Mouse (Mus musculus) heart, embryonic 10.5 days (tissue): ENCODE data around the gene Tent4a. TPM values are rescaled to one million over a fixed set of nuclear protein-coding genes. Genes with fewer than 3 reads are reported as not detected.

Source experiments
- DNase-seq: peaks from one replicate; pipeline ENCODE4 v3.0.0-alpha.2; 2017; ENCODE audit warnings: low spot score
- H3K27ac ChIP-seq: fragments of 300-500 bp; sonication (generic); 2 replicates; pipeline ENCODE4 v1.5.1; 2016; ENCODE audit warnings: mild to moderate bottlenecking
- H3K27me3 ChIP-seq: fragments of 300-500 bp; sonication (generic); 2 replicates; pipeline ENCODE4 v1.6.1; 2016; ENCODE audit warnings: mild to moderate bottlenecking; ENCODE audit not compliant: poor library complexity, insufficient read depth, severe bottlenecking
- H3K36me3 ChIP-seq: fragments of 300-500 bp; sonication (generic); 2 replicates; pipeline ENCODE4 v1.6.1; 2016; ENCODE audit warnings: mild to moderate bottlenecking, moderate library complexity
- H3K4me1 ChIP-seq: fragments of 300-500 bp; sonication (generic); 2 replicates; pipeline ENCODE4 v1.6.1; 2016; ENCODE audit warnings: mild to moderate bottlenecking
- H3K4me3 ChIP-seq: fragments of 300-500 bp; sonication (generic); 2 replicates; pipeline ENCODE4 v1.5.1; 2016; ENCODE audit warnings: mild to moderate bottlenecking, moderate library complexity
- H3K9me3 ChIP-seq: fragments of 300-500 bp; sonication (generic); 2 replicates; pipeline ENCODE4 v1.6.1; 2016; ENCODE audit warnings: mild to moderate bottlenecking, moderate library complexity
- WGBS: fragments of 180-500 bp; shearing (Covaris S2); methylation state at CpG from one replicate; pipeline ENCODE4 v1.1.7; 2016; 5-methylcytosine and 5-hydroxymethylcytosine counted together
- polyA plus RNA-seq: library from polyadenylated mRNA; unstranded; fragments of >200 nt; fragmentation: Nextera tagmentation; extraction: Ambion mirVana; gene quantifications from 2 replicates; pipeline ENCODE4 v1.2.1, GENCODE M21; 2016

Tent4a gene
- polyA plus RNA-seq, 1 experiment from 2014 or later: 4.6 TPM

- H3K27me3 ChIP-seq: no peaks in the 10 kb centered on the region
- H3K9me3 ChIP-seq: no peaks in the 10 kb centered on the region
- WGBS: 53% methylated on average over 5 of the region's 5 CpGs
- peaks cover 7% of the 10 kb centered on the region; the same call in 1 of the 2 replicates for H3K4me1 ChIP-seq
- no peak overlapping the region for H3K4me3 ChIP-seq
- H3K27ac ChIP-seq: peak overlapping the region; percentile 69; the same call in 1 of the 2 replicates
- H3K36me3 ChIP-seq: peaks cover 71% of the 10 kb centered on the region
- peak; percentile 83 for DNase-seq
These were observed 36.1 kb downstream of the Tent4a start for GRCm38 (mm10) chr13:69498276-69498675.

DNA sequence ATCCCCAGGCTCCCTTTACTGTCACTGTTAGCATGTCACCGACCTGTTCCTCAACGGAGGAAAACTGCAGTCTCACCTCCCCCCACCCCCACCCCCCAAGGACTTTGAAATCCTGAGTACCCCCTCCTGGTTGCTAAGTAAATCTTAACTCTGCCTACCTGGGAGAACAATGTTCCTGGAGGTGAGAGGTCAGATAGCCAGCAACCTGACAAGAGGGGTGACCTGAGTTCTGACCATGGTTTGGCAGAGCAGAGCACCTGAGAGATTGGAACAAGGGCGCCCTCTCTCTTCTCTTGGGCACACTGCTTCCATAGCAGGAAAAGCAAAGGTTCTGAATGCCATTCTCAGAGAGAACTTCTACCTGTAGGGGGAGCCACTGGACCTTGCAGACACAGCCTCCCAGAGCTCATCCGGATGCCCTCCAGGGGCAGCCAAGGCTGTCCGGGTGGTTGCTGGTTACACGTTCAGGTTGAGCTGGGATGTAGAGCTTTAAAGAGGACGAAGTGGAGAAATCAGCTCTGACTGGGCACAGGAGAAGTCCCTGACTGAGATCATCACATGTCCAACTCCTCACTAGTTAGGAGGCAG, 41.4 kb downstream of the Tent4a start:
- Histone ChIP-seq H3K4me1 (peaks cover 16% of the 10 kb centered on the region), H3K27me3 (peaks cover 10% of the 10 kb centered on the region; the same call in 1 of the 2 replicates), H3K4me3 (no peak overlapping the region), H3K36me3 (peaks cover 18% of the 10 kb centered on the region), H3K27ac (no peak overlapping the region), H3K9me3 (no peaks in the 10 kb centered on the region)
- 22% methylated on average over 7 of the region's 7 CpGs for WGBS
- DNase-seq: no peak

- peaks cover 24% of the 10 kb centered on the region for H3K4me1 ChIP-seq
- no peak overlapping the region for H3K4me3 ChIP-seq
- H3K27ac ChIP-seq: no peak overlapping the region
- H3K9me3 ChIP-seq: no peaks in the 10 kb centered on the region
- WGBS: 78% methylated on average over 9 of the region's 9 CpGs
- DNase-seq: peak; percentile 72
- H3K27me3 ChIP-seq: peaks cover 34% of the 10 kb centered on the region
- no peaks in the 10 kb centered on the region for H3K36me3 ChIP-seq
These were observed 44.6 kb downstream of the Tent4a start for GRCm38 (mm10) chr13:69489777-69490176.

- DNase-seq: no peak
- Histone ChIP-seq H3K4me3 (peak overlapping the region; percentile 56; the same call in 1 of the 2 replicates), H3K36me3 (no peaks in the 10 kb centered on the region), H3K9me3 (no peaks in the 10 kb centered on the region), H3K27me3 (peaks cover 42% of the 10 kb centered on the region), H3K4me1 (peaks cover 24% of the 10 kb centered on the region), H3K27ac (no peak overlapping the region)
- 35% methylated on average over 13 of the region's 13 CpGs for WGBS
These were observed 45.7 kb downstream of the Tent4a start for GRCm38 (mm10) chr13:69488565-69489255.

- Histone ChIP-seq H3K4me3 (peak overlapping the region; percentile 56), H3K27me3 (peaks cover 52% of the 10 kb centered on the region), H3K4me1 (peaks cover 24% of the 10 kb centered on the region), H3K36me3 (no peaks in the 10 kb centered on the region), H3K27ac (peak overlapping the region; percentile 62; the same call in 1 of the 2 replicates), H3K9me3 (no peaks in the 10 kb centered on the region)
- DNase-seq: peak; percentile 72
- WGBS: 3% methylated on average over 26 of the region's 26 CpGs
These were observed 46.7 kb downstream of the Tent4a start for GRCm38 (mm10) chr13:69487611-69488275.

GRCm38 (mm10) chr13:69487108-69487507, 47.3 kb downstream of the Tent4a start:
- no peaks in the 10 kb centered on the region for H3K36me3 ChIP-seq
- H3K4me1 ChIP-seq: peaks cover 24% of the 10 kb centered on the region
- no peak for DNase-seq
- H3K9me3 ChIP-seq: no peaks in the 10 kb centered on the region
- WGBS: 77% methylated on average over 7 of the region's 7 CpGs
- H3K4me3 ChIP-seq: no peak overlapping the region; the same call in 1 of the 2 replicates
- no peak overlapping the region; the same call in 1 of the 2 replicates for H3K27ac ChIP-seq
- peaks cover 58% of the 10 kb centered on the region for H3K27me3 ChIP-seq

- H3K27me3 ChIP-seq: peaks cover 62% of the 10 kb centered on the region
- DNase-seq: no peak
These were observed 48.6 kb downstream of the Tent4a start for GRCm38 (mm10) chr13:69485833-69486232.

DNA sequence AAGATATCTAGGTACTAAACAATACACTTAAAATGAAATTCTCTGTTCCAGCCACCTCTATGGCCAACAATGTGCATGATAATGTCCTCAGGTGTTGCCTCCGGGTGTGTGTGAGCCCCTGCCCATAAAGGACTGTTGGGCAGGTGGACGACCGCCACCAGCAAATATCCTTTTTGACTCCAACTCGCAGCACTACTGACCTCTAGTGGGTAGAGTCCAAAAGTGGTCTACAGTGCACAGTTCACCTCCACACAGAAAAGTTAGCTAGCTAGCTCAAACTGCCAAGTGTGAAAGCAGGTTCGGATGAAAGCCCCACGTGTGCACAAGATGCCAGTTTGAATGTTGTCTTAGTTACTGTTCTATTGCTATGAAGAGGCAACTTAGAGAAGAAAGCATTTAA, 49.1 kb downstream of the Tent4a start:
- Histone ChIP-seq H3K27ac (no peak overlapping the region), H3K36me3 (no peaks in the 10 kb centered on the region), H3K9me3 (no peaks in the 10 kb centered on the region), H3K27me3 (peaks cover 66% of the 10 kb centered on the region), H3K4me1 (peaks cover 38% of the 10 kb centered on the region), H3K4me3 (no peak overlapping the region)
- 17% methylated on average over 6 of the region's 6 CpGs for WGBS
- no peak for DNase-seq

More at GRCm38 (mm10) chr13:69485833-69486232, 48.6 kb downstream of the Tent4a start:
- H3K27ac ChIP-seq: no peak overlapping the region
- H3K9me3 ChIP-seq: no peaks in the 10 kb centered on the region
- H3K4me1 ChIP-seq: peaks cover 35% of the 10 kb centered on the region
- no peaks in the 10 kb centered on the region for H3K36me3 ChIP-seq
- H3K4me3 ChIP-seq: no peak overlapping the region
- 57% methylated on average over 7 of the region's 7 CpGs for WGBS

DNA sequence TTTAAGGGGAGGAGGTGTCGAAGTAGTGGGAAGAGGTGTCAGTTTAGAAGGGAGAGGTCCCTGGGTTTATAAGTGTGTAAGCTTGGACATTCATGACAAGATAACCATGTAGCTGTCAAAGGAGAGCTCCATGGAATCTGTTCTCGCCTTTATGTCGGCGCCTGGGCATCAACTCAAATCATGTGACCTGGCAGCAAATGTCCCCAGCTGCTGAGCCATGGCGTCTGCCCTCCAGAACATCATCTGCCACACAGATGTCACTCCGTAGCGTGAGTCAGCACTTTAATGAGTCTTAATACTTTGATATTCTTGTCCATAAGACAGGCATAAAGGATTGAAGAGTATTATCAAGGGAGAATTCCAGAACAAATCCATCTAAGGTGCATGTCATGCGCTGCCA, 51.7 kb downstream of the Tent4a start:
- Histone ChIP-seq H3K4me3 (peak overlapping the region; percentile 55), H3K36me3 (no peaks in the 10 kb centered on the region), H3K27ac (no peak overlapping the region), H3K9me3 (no peaks in the 10 kb centered on the region), H3K4me1 (peaks cover 20% of the 10 kb centered on the region), H3K27me3 (peaks cover 58% of the 10 kb centered on the region)
- WGBS: 50% methylated on average over 8 of the region's 8 CpGs
- peak; percentile 47 for DNase-seq

- Histone ChIP-seq H3K4me1 (peaks cover 14% of the 10 kb centered on the region), H3K27ac (peak overlapping the region; percentile 71), H3K9me3 (no peaks in the 10 kb centered on the region), H3K4me3 (peak overlapping the region; percentile 55), H3K27me3 (peaks cover 51% of the 10 kb centered on the region), H3K36me3 (no peaks in the 10 kb centered on the region)
- WGBS: 2% methylated on average over 30 of the region's 30 CpGs
- no peak for DNase-seq
These were observed 52.5 kb downstream of the Tent4a start for GRCm38 (mm10) chr13:69481634-69482505.

DNA sequence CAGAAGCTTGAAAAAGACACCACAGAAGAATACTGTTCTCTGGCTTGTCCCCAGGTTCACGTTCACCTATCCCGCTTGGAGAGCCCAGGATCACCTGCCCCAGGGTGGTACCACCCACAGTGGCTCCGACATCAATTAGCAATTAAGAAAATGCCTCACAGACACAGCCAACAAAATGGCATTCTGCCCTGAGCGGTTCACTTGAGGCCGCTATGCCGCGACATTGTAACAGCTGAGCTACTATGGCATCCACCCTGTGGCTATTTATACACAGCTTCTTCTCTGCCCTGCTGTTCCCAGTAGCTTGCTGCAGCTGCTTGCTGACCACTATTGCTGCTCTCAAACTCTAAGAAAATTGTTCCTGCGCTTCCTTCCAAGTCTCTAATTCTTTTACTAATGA, 53.4 kb downstream of the Tent4a start:
- H3K4me3 ChIP-seq: peak overlapping the region; percentile 55; the same call in 1 of the 2 replicates
- peak overlapping the region; percentile 62 for H3K27ac ChIP-seq
- no peaks in the 10 kb centered on the region for H3K9me3 ChIP-seq
- H3K36me3 ChIP-seq: no peaks in the 10 kb centered on the region
- H3K4me1 ChIP-seq: peaks cover 14% of the 10 kb centered on the region
- DNase-seq: no peak
- 12% methylated on average over 8 of the region's 8 CpGs for WGBS
- peaks cover 44% of the 10 kb centered on the region for H3K27me3 ChIP-seq

DNA sequence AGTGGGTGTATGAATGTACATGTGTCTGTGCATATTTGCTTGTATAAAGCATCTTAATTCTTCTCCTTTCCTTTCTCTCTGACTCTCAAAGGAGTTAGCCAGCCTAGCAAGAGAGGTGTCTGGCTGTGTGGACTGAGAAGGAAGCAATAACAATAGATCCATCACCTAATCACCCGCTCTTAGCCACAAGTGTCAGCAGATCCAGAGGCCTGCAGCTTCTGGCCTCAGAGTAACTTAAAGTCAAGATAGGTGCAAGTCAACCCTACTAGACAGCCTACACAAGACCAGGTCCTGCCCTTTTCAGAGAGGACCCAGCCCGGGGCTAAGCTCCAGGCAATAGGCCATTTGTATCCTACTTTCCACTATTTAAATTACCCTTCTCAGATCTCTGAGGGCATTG, 54.5 kb downstream of the Tent4a start:
- DNase-seq: no peak
- WGBS: 51% methylated on average over 2 of the region's 2 CpGs
- Histone ChIP-seq H3K9me3 (no peaks in the 10 kb centered on the region), H3K4me3 (no peak overlapping the region), H3K4me1 (peaks cover 14% of the 10 kb centered on the region), H3K27ac (no peak overlapping the region), H3K27me3 (peaks cover 36% of the 10 kb centered on the region), H3K36me3 (no peaks in the 10 kb centered on the region)
